Mouse (Mus musculus): Measurements from ENCODE around the gene Tet3. TPM values are rescaled to one million over a fixed set of nuclear protein-coding genes. Genes with fewer than 3 reads are reported as not detected.

Tet3 gene
- polyA plus RNA-seq, 1 experiment from 2014 or later, result 56.5 TPM

DNA sequence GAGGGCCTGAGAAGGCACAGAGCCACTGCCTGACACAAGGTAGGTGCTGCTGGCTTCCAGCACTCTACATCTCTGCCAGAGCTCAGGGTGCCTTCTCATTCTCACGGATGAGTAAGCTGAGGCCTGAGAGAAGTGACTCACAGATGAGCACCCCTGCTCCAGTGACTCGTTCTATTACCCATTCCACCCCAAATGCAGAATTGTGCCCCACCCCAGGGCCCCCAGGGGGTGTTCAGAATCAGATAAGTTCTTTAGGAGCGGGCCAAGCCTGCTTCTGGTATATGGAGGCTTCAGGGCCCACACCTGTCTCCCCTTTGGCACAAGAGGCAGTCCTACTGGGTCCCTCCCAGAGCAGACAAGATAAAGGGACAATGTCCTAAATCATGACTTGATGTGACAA lies 16.2 kb downstream of the Tet3 start:
- WGBS, result 56% methylated on average over 3 of the region's 3 CpGs
- DNase-seq (ENCODE audit: low spot score), result no peak
- Histone ChIP-seq H3K4me1 (replicated peaks) (peaks cover 97% of the 10 kb centered on the region), H3K4me3 (peak overlapping the region; percentile 79), H3K27ac (peak overlapping the region; percentile 97), H3K36me3 (peaks cover 61% of the 10 kb centered on the region), H3K27me3 (ENCODE audit: insufficient read depth, poor library complexity, severe bottlenecking) (no peaks in the 10 kb centered on the region), H3K9me3 (no peaks in the 10 kb centered on the region)

DNA sequence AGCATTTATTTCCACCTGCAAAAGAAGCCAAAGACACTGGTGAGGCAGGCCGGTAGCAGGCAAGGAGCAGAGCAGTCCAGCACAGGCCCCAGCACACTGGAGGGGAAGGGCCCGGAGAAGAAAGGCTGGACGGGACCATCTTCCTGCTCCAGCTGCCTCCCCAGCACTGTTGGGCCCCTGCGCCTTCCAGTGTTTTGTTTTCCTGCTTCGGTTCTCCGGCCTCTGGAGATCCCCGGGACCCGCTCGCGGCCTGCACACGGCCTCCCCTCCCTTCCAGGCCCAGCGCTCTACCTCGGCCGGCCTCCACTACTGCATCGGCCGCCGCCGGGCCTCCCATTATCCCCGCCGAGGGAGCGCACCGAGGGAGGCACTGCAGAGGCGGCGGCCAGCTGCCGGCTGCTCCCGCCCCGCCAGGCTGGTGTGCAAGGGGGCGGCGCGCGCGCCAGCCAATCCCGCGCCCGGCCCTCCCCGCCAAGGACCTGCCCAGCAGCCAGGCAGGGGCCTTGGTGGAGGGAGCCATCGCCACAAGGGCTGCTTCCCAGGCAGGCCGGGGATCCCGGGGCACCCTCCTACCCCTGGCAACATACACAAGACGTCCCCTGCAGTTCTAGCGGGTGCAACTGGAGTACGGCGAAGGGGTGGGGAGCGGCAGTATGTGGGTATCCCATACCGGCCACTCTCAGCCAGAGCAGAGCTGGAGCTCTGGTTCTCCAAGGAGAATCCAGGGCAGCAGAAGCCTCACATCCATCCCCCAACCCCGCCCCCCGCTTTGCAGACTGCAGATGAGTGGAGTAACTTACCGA lies 17.4 kb downstream of the Tet3 start:
- peaks cover 97% of the 10 kb centered on the region for H3K4me1 ChIP-seq (replicated peaks)
- peak overlapping the region; percentile 97 for H3K27ac ChIP-seq
- no peaks in the 10 kb centered on the region for H3K9me3 ChIP-seq
- under 1% methylated on average over 48 of the region's 48 CpGs for WGBS
- H3K36me3 ChIP-seq, result peaks cover 58% of the 10 kb centered on the region
- H3K4me3 ChIP-seq, result peak overlapping the region; percentile 79
- DNase-seq (ENCODE audit: low spot score), result peak; percentile 87
- no peaks in the 10 kb centered on the region for H3K27me3 ChIP-seq (ENCODE audit: insufficient read depth, poor library complexity, severe bottlenecking)

DNA sequence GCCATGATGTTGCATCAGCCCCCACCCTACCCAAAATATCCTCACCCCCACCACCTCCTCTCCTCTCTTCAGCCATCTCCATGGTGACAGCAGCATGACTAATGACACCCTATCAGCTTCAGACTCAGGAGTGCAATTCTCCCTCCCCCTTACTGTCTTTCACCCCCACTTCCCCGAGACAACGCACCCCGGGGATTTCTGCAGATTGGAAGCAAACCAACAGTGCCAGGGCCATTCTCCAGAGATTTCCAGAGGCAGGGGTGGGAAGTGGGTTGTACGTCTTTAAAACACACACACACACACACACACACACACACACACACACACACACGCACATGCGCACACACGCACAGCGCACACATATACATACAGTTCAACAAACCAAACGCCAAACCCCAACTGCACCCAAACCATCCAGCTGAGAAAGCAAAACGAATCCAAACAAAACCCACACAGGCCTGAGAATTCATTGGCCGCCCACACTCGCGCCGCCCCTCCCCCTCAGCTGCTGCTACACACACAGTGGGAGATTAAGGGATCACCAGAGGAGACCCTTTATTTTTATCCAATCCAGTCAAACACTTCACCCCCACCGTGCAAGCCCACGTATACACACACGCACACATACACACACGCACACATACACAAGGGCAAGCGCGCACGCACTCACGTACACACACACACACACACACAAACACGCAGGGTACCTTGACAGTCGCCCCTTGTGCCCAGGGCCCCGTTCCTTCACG lies 18.2 kb downstream of the Tet3 start:
- Histone ChIP-seq H3K9me3 (no peaks in the 10 kb centered on the region), H3K36me3 (peaks cover 57% of the 10 kb centered on the region), H3K27ac (peak overlapping the region; percentile 97), H3K27me3 (ENCODE audit: insufficient read depth, poor library complexity, severe bottlenecking) (no peaks in the 10 kb centered on the region), H3K4me1 (replicated peaks) (peaks cover 97% of the 10 kb centered on the region), H3K4me3 (peak overlapping the region; percentile 79)
- 3% methylated on average over 26 of the region's 26 CpGs for WGBS
- peak; percentile 74 for DNase-seq (ENCODE audit: low spot score)

DNA sequence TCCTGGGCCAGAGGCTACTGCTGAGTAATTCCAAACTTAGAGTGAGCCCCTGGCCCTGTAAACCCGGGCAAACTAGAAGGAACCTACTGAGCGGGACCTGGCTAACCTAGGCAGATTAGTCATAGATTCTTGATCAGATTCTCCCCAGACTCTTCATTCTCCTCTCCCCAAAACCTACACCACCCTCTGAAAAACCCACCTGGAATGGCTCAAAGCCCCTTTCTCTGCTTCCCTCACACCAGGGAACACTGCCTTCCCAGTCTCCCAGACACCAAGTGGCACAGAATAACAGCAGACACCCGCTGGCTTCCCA lies 18.7 kb downstream of the Tet3 start:
- Histone ChIP-seq H3K4me1 (replicated peaks) (peaks cover 97% of the 10 kb centered on the region), H3K27me3 (ENCODE audit: insufficient read depth, poor library complexity, severe bottlenecking) (no peaks in the 10 kb centered on the region), H3K27ac (peak overlapping the region; percentile 97), H3K4me3 (peak overlapping the region; percentile 79), H3K9me3 (no peaks in the 10 kb centered on the region), H3K36me3 (peaks cover 56% of the 10 kb centered on the region)
- WGBS, result 24% methylated on average over 3 of the region's 3 CpGs
- DNase-seq (ENCODE audit: low spot score), result no peak

DNA sequence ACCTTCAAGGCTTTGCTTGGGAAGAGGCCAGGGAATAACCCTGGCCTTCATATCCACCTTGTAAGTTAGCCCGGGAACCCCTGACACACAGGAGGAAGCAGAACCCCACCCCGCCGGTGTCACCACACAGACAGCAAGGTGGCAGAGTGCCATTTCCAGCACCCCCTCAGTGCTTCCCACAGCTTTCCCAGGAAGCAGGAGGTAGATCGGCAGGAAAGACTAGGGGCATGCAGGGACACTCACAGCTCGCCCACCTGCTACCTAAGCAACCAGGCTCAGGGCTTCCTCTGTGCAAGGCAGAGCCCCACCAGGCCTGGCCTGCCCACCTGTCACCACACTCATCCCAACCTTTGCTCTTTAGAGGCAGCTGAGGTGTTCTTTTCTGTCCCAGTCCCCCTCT lies 19.1 kb downstream of the Tet3 start:
- H3K4me1 ChIP-seq (replicated peaks), result peaks cover 97% of the 10 kb centered on the region
- H3K36me3 ChIP-seq, result peaks cover 56% of the 10 kb centered on the region
- H3K27me3 ChIP-seq (ENCODE audit: insufficient read depth, poor library complexity, severe bottlenecking), result no peaks in the 10 kb centered on the region
- no peak for DNase-seq (ENCODE audit: low spot score)
- peak overlapping the region; percentile 79 for H3K4me3 ChIP-seq
- H3K27ac ChIP-seq, result peak overlapping the region; percentile 97
- 66% methylated on average over 5 of the region's 5 CpGs for WGBS
- H3K9me3 ChIP-seq, result no peaks in the 10 kb centered on the region

DNA sequence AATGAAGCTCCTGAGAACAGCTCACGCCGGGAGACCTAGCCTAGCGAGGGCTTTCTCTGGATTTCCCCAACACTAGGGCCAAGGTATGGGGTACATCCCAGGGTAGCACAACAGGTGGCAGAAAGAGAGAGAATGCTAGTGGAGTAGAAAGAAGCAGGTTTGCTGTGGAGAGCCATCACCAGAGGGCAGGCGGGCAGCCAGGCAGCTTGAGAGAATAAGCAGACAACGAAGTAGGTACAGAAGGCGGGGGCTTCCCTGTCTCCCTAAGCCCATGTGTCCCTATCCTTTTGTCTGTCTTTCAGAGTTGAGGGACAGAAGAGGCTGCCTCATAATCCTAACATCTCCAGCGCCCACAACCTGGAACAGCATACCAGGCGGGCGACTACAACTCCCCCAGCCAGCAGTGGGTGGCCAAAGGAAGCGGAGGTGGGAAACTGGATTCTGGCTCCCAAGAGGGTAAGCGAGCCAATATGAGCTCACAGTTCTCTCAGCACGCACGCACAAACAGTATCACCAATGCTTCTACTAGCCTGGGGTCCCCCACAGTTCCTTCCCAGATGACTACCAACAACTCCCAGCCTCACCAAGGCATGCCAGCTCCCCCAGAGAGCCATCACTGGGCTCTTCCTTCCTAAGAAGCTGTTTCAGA lies 19.6 kb downstream of the Tet3 start:
- peaks cover 96% of the 10 kb centered on the region for H3K4me1 ChIP-seq (replicated peaks)
- H3K36me3 ChIP-seq, result peaks cover 56% of the 10 kb centered on the region
- H3K4me3 ChIP-seq, result peak overlapping the region; percentile 79

DNA sequence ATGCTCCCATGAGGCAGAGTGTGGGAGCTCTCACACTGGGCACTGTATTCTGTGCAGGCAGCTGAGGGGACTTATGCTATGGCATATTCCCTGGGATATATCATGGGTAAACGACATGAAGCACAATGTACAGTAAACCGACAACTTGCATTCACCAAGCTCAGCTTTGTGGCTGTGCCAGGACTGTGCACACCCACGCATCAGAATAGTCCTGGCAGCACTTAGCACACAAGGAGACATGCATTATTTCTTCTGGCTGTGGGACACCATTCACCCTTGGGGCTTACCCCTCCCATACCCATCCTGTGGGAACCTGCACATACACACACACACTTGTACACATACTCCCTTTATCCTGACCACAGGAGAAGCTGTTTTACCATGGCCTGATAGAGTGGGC lies 20.3 kb downstream of the Tet3 start:
- WGBS, result 91% methylated on average over 3 of the region's 3 CpGs
- peaks cover 59% of the 10 kb centered on the region for H3K36me3 ChIP-seq
- peak overlapping the region; percentile 79; the same call in 1 of the 2 replicates for H3K4me3 ChIP-seq
- no peaks in the 10 kb centered on the region for H3K27me3 ChIP-seq (ENCODE audit: insufficient read depth, poor library complexity, severe bottlenecking)
- no peaks in the 10 kb centered on the region for H3K9me3 ChIP-seq
- peaks cover 96% of the 10 kb centered on the region for H3K4me1 ChIP-seq (replicated peaks)
- H3K27ac ChIP-seq, result no peak overlapping the region
- no peak for DNase-seq (ENCODE audit: low spot score)

More for the DNA sequence above, 19.6 kb downstream of the Tet3 start:
- 82% methylated on average over 13 of the region's 13 CpGs for WGBS
- Histone ChIP-seq H3K27me3 (ENCODE audit: insufficient read depth, poor library complexity, severe bottlenecking) (no peaks in the 10 kb centered on the region), H3K9me3 (no peaks in the 10 kb centered on the region), H3K27ac (peak overlapping the region; percentile 97; the same call in 1 of the 2 replicates)
- DNase-seq (ENCODE audit: low spot score), result no peak

DNA sequence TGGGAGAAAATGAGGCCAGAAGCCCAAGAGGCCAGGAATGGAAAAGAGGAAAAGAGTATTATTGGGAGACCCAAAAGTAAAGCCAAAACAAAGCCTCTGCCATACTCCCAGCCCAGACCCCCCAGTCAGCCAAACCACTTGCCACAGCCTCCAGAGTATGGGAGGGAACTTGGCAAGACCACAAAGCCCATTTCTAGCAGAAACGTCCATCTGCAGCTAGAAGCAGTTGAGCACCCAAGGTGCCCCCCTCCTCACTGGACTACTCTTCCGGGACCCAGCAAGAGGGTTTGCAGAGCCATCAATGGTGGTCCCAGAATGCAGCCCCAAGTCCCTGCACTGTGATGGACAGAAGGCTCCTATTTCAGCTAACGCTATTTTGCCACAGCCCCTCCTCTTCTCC lies 21.1 kb downstream of the Tet3 start:
- 38% methylated on average over 3 of the region's 3 CpGs for WGBS
- no peak overlapping the region for H3K27ac ChIP-seq
- no peaks in the 10 kb centered on the region for H3K9me3 ChIP-seq
- no peaks in the 10 kb centered on the region for H3K27me3 ChIP-seq (ENCODE audit: insufficient read depth, poor library complexity, severe bottlenecking)
- peak overlapping the region; percentile 16 for H3K4me3 ChIP-seq
- peaks cover 96% of the 10 kb centered on the region for H3K4me1 ChIP-seq (replicated peaks)
- peaks cover 65% of the 10 kb centered on the region for H3K36me3 ChIP-seq
- DNase-seq (ENCODE audit: low spot score), result no peak

DNA sequence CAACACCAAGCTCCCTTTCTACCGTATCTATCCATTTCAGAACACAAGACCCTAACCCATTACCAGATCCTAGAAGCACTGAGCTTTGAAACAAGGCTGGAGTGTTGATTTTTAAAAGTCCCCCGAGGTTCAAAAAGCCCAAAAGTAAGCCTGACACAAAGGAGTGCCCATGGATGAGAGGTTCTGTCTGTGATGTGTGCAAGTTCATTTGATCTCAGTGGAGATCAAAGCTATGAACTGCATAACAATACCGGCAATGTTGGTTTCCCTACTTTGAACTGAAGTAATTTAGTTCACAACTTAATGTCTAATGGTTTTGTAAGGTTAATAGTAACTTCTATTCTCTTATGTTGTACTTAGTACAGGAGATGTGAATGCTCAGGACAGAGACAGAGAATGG lies 21.7 kb downstream of the Tet3 start:
- Histone ChIP-seq H3K27me3 (ENCODE audit: insufficient read depth, poor library complexity, severe bottlenecking) (no peaks in the 10 kb centered on the region), H3K27ac (no peak overlapping the region), H3K4me3 (no peak overlapping the region), H3K36me3 (peaks cover 70% of the 10 kb centered on the region), H3K9me3 (no peaks in the 10 kb centered on the region), H3K4me1 (replicated peaks) (peaks cover 96% of the 10 kb centered on the region)
- no peak for DNase-seq (ENCODE audit: low spot score)
- WGBS, result 82% methylated on average over 3 of the region's 3 CpGs

DNA sequence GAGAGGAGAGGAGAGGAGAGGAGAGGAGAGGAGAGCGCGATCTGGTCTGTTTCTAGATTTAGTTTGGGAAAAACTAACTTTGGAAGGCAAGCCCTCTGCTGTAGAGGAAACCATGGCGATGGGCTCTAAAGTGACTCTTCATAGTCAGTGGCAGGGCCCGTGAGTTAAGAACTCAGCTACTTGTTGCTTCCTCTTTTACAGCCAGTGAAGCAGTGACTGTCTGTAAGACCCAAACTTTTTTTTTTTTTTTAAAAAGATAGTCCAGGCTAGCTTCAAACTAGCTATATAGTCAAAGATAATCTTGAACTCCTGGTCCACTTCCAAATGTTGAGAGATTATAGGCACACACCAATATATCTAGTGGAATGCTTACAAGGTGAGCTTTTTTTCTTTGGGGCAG lies 22.3 kb downstream of the Tet3 start:
- Histone ChIP-seq H3K4me1 (replicated peaks) (peaks cover 90% of the 10 kb centered on the region), H3K27ac (no peak overlapping the region), H3K36me3 (peaks cover 76% of the 10 kb centered on the region), H3K4me3 (no peak overlapping the region), H3K9me3 (no peaks in the 10 kb centered on the region), H3K27me3 (ENCODE audit: insufficient read depth, poor library complexity, severe bottlenecking) (no peaks in the 10 kb centered on the region)
- 75% methylated on average over 4 of the region's 4 CpGs for WGBS
- no peak for DNase-seq (ENCODE audit: low spot score)

DNA sequence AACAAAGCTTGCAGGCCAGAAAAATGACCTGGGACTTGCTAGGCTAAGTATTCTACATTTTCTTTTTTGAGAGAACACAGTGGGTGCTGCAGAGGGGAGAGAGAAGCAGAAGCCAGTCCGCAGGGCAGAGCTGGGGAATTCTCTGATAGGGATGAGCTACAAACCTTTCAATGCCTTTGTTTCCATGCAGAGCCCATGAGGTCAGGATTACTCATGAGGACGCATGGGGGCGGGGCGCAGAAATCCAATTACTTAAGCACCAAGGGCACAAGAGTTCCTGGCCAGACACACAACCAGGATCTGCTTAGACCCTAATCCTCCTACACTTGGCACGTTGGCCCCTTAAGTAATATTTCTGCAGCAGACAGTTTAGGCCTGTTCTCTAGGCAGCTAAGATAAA lies 23.7 kb downstream of the Tet3 start:
- peaks cover 76% of the 10 kb centered on the region for H3K4me1 ChIP-seq (replicated peaks)

DNA sequence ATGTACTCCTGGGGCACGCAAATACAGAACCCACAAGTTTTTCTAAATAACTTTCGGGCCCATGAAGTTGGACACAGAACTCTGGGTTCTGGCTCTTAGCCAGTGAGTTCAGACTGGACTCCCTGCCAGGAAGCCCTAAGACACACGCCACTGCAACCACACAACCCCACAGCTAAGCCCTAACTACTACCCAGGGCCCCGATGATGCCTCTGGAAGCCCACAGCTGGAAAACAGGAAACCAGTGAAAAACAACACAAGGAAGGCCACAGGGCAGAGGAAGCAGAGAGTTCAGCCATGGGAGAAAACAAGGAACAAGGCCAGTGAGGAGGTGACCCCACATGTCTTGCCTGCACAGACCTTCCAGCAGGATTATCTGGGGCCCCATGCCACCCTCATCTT lies 25.3 kb downstream of the Tet3 start:
- Histone ChIP-seq H3K36me3 (peaks cover 81% of the 10 kb centered on the region), H3K27ac (no peak overlapping the region)
- no peak for DNase-seq (ENCODE audit: low spot score)

More for the DNA sequence above, 23.7 kb downstream of the Tet3 start:
- no peaks in the 10 kb centered on the region for H3K9me3 ChIP-seq
- 0 out of 2 replicates have a peak overlapping the region, but pooled peaks have one; percentile 21 for H3K4me3 ChIP-seq
- H3K27me3 ChIP-seq (ENCODE audit: insufficient read depth, poor library complexity, severe bottlenecking), result no peaks in the 10 kb centered on the region
- H3K27ac ChIP-seq, result peak overlapping the region; percentile 84
- DNase-seq (ENCODE audit: low spot score), result peak; percentile 51
- WGBS, result 36% methylated on average over 5 of the region's 5 CpGs
- H3K36me3 ChIP-seq, result peaks cover 83% of the 10 kb centered on the region

DNA sequence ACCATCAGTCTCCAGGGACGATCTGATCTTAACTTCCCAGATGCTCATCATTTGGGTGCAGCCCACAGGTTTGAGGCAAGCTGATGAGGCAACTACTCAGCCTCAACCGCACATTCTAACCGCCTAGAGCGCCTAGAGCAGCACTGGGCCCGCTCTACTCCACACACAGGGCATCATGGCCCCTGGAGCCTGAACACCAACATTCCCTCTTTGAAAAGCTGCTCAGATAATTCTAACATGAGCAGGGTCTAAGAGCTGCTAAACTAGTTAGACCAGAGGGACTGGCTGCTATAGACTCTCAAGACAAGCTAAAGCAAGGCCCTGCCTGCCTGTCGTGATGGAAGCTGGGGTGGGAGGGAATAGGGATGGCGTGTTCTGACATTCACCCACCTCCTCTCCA lies 25.9 kb downstream of the Tet3 start:
- H3K4me1 ChIP-seq (replicated peaks), result peaks cover 74% of the 10 kb centered on the region
- 83% methylated on average over 7 of the region's 7 CpGs for WGBS
- no peak overlapping the region for H3K4me3 ChIP-seq
- peaks cover 81% of the 10 kb centered on the region for H3K36me3 ChIP-seq
- no peaks in the 10 kb centered on the region for H3K9me3 ChIP-seq
- no peaks in the 10 kb centered on the region for H3K27me3 ChIP-seq (ENCODE audit: insufficient read depth, poor library complexity, severe bottlenecking)
- no peak for DNase-seq (ENCODE audit: low spot score)
- peak overlapping the region; percentile 40; the same call in 1 of the 2 replicates for H3K27ac ChIP-seq

More for the DNA sequence above, 25.3 kb downstream of the Tet3 start:
- no peak overlapping the region for H3K4me3 ChIP-seq
- no peaks in the 10 kb centered on the region for H3K27me3 ChIP-seq (ENCODE audit: insufficient read depth, poor library complexity, severe bottlenecking)
- no peaks in the 10 kb centered on the region for H3K9me3 ChIP-seq
- WGBS, result 89% methylated on average over 4 of the region's 4 CpGs
- H3K4me1 ChIP-seq (replicated peaks), result peaks cover 74% of the 10 kb centered on the region

Measured in hindbrain, embryonic 10.5 days (tissue).